Mouse (Mus musculus) megakaryocyte, embryonic 14.5 days (primary cell): ENCODE measurements at regions not wholly inside any gene's neighbourhood (a gene's known extent, or its start where the extent isn't known, plus 50 kb on each side); places are given as distances from the start of the nearest gene placed in this dataset.

Experiments used
- FLI1 ChIP-seq: IDR thresholded peaks from 2 replicates; pipeline ENCODE4 v1.6.1; 2012; ENCODE audit warnings: low read length, inconsistent platforms, mixed read lengths
- GATA1 ChIP-seq: IDR thresholded peaks from 3 replicates; pipeline ENCODE4 v1.6.1; 2012; ENCODE audit warnings: mixed read lengths, low read length, inconsistent platforms, borderline replicate concordance

- TF ChIP-seq GATA1 (no peak), FLI1 (no peak)
Measured at GRCm38 (mm10) chr2:10755375-10755774, 385.1 kb downstream of the Sfmbt2 start.
